Mouse (Mus musculus) myocyte (in vitro differentiated cells): ENCODE measurements at regions not wholly inside any gene's neighbourhood (a gene's known extent, or its start where the extent isn't known, plus 50 kb on each side); places are given as distances from the start of the nearest gene placed in this dataset.

ENCODE experiments used
- CEBPB ChIP-seq: IDR thresholded peaks from 2 replicates; pipeline ENCODE4 v1.6.1; 2011; ENCODE audit warnings: mild to moderate bottlenecking, moderate library complexity; ENCODE audit not compliant: poor library complexity, insufficient read depth, severe bottlenecking
- E2F4 ChIP-seq: IDR thresholded peaks from one replicate; pipeline ENCODE4 v1.6.1; 2011; ENCODE audit warnings: mild to moderate bottlenecking, control low read depth, moderate library complexity; ENCODE audit not compliant: insufficient read depth
- MAX ChIP-seq: IDR thresholded peaks from one replicate; pipeline ENCODE4 v1.6.1; 2011; ENCODE audit warnings: low read depth, mild to moderate bottlenecking, control low read depth
- MYOD1 ChIP-seq, 3 experiments: IDR thresholded peaks; one replicate each; pipeline ENCODE4 v1.6.1; 2011; ENCODE audit warnings: control low read depth in 2 of 3, low read depth in 2 of 3, mild to moderate bottlenecking in 2 of 3, moderate library complexity in 1 of 3; ENCODE audit not compliant: insufficient read length in 2 of 3, control insufficient read depth in 1 of 3
- MYOG ChIP-seq, 3 experiments: IDR thresholded peaks; one replicate each; pipeline ENCODE4 v1.6.1; 2011; ENCODE audit warnings: control low read depth in 2 of 3, low read depth in 2 of 3, mild to moderate bottlenecking in 2 of 3; ENCODE audit not compliant: insufficient read length in 2 of 3, control insufficient read depth in 1 of 3, insufficient read depth in 1 of 3
- POLR2A ChIP-seq: IDR thresholded peaks from one replicate; pipeline ENCODE4 v1.6.1; 2011; ENCODE audit warnings: low read depth, mild to moderate bottlenecking, control low read depth, moderate library complexity; ENCODE audit not compliant: insufficient read length
- POLR2AphosphoS2 ChIP-seq: IDR thresholded peaks from one replicate; pipeline ENCODE4 v1.6.1; 2011; ENCODE audit warnings: low read depth, control low read depth; ENCODE audit not compliant: insufficient read length
- REST ChIP-seq: IDR thresholded peaks from one replicate; pipeline ENCODE4 v1.6.1; 2011; ENCODE audit warnings: mild to moderate bottlenecking, control low read depth, moderate library complexity; ENCODE audit not compliant: insufficient read depth, insufficient read length
- SRF ChIP-seq: IDR thresholded peaks from one replicate; pipeline ENCODE4 v1.6.1; 2011; ENCODE audit warnings: low read depth; ENCODE audit not compliant: control insufficient read depth, insufficient read length
- TCF12 ChIP-seq: IDR thresholded peaks from one replicate; pipeline ENCODE4 v1.6.1; 2011; ENCODE audit warnings: mild to moderate bottlenecking, control low read depth; ENCODE audit not compliant: poor library complexity, insufficient read depth, severe bottlenecking
- TCF3 ChIP-seq: IDR thresholded peaks from one replicate; pipeline ENCODE4 v1.6.1; 2011; ENCODE audit warnings: low read depth, control low read depth; ENCODE audit not compliant: insufficient read length
- USF1 ChIP-seq: IDR thresholded peaks from one replicate; pipeline ENCODE4 v1.6.1; 2011; ENCODE audit warnings: low read depth, mild to moderate bottlenecking, control low read depth, moderate library complexity

DNA sequence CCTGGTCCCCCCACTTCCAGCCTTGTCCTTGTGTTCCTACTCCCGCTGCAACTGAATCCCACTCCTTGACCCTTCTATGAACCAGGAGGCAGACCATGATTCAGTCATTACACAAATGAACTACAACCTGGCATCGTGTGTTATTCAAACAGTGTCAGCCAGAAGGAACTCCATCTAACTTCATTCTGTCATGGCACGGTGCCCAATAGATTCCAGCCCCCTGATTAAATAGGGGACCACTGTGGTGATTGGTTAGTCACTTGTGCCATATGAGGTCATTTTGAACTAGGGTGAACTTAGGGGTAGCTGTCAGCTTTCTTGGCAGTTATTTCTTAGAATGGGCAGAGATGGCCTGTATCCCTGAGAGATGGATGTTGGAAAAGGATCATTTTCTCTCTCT lies 300.9 kb upstream of the Irx1 start:
- no peak for TF ChIP-seq MYOD1 (IDR thresholded peaks at IDR 0.05; ENCODE audit: control insufficient read depth in 1 of 3, insufficient read length in 2 of 3, low read depth in 2 of 3)
- no peak for TF ChIP-seq POLR2A
- no peak for TF ChIP-seq TCF12
- TF ChIP-seq POLR2AphosphoS2: no peak
- TF ChIP-seq USF1: no peak
- no peak for TF ChIP-seq CEBPB
- no peak for TF ChIP-seq TCF3
- TF ChIP-seq E2F4: no peak
- TF ChIP-seq MAX: no peak
- no peak for TF ChIP-seq SRF
- TF ChIP-seq MYOG (IDR thresholded peaks at IDR 0.05; ENCODE audit: control insufficient read depth in 1 of 3, insufficient read depth in 1 of 3, insufficient read length in 2 of 3, low read depth in 2 of 3): no peak
- TF ChIP-seq REST: no peak
